Mouse (Mus musculus): ENCODE measurements at regions not wholly inside any gene's neighbourhood (a gene's known extent, or its start where the extent isn't known, plus 50 kb on each side); places are given as distances from the start of the nearest gene placed in this dataset.

DNA sequence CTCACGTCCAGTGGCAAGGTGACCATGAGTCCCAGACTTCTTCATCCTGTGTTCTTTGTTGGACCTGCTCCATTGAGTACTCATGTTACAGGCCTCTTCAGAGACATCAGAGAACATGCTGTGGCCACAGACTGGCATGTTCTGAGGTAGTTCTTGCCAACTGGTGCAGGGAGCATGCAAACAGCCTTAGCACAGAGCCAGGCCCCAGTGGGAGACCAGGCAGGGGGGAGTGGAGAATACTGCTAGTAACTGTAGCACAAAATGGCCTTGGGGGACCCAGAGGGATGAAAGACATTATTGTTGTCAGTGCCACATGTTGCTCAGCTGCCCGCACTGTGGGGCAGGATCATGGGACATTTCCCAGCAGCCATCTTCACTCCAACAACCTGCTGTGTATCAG lies 108.4 kb downstream of the Rplp1 start:
- H3K36me3 ChIP-seq (ENCODE audit: control insufficient read depth, insufficient read depth, low read length, poor library complexity, severe bottlenecking) = no peaks in the 10 kb centered on the region
- DNase-seq (ENCODE audit: low read depth, low spot score) = no peak
- H3K27me3 ChIP-seq (ENCODE audit: control insufficient read depth, insufficient read depth, low read length, poor library complexity, severe bottlenecking) = no peaks in the 10 kb centered on the region

GRCm38 (mm10) chr9:61803555-61803954 lies 110.8 kb downstream of the Rplp1 start:
- no peak for DNase-seq (ENCODE audit: low read depth, low spot score)
- no peaks in the 10 kb centered on the region for H3K27me3 ChIP-seq (ENCODE audit: control insufficient read depth, insufficient read depth, low read length, poor library complexity, severe bottlenecking)
- H3K36me3 ChIP-seq (ENCODE audit: control insufficient read depth, insufficient read depth, low read length, poor library complexity, severe bottlenecking) = no peaks in the 10 kb centered on the region

DNA sequence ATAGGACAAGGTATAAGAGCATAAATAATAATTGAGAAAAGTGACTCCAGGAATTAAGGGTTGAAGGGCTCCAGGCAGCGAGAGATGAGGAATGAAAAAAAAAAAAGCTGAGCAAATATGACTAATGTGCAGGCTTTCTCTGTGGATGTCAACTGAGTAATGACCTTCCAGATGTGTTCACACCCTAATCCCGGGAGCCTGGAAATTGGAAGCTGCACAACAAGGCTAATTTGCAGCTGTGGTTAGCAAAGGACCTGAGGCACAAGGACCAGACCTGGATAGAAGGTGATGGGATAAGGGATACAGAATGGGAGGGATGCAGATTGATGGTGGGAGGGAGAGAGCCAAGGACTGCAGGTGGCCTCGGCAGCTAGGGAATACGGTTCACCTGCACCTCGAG lies 111.6 kb downstream of the Rplp1 start:
- H3K36me3 ChIP-seq (ENCODE audit: control insufficient read depth, insufficient read depth, low read length, poor library complexity, severe bottlenecking) = no peaks in the 10 kb centered on the region
- no peak for DNase-seq (ENCODE audit: low read depth, low spot score)

DNA sequence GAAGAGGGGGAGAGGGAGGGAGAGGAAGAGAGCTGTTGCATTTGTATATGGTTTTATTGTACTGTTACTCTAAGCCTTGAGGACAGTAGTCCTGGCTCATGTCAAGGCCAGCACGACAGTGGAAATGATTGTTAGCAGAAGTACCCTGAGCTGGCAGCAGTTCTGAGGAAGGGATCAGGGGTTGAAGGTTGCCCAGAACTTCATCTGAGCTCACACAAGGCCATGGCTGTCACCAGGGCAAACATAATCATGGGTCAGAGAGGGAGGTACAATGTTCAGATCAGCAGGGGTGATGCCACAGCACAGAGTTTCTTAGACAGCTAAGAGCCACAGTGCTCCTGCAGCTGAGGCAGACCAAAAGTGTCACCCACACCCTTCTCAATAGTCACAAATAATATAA lies 114.8 kb downstream of the Rplp1 start:
- DNase-seq (ENCODE audit: low read depth, low spot score) = no peak
- Histone ChIP-seq H3K27me3 (ENCODE audit: control insufficient read depth, insufficient read depth, low read length, poor library complexity, severe bottlenecking) (no peaks in the 10 kb centered on the region), H3K36me3 (ENCODE audit: control insufficient read depth, insufficient read depth, low read length, poor library complexity, severe bottlenecking) (no peaks in the 10 kb centered on the region)

More for the DNA sequence above, 111.6 kb downstream of the Rplp1 start:
- H3K27me3 ChIP-seq (ENCODE audit: control insufficient read depth, insufficient read depth, low read length, poor library complexity, severe bottlenecking) = no peaks in the 10 kb centered on the region

DNA sequence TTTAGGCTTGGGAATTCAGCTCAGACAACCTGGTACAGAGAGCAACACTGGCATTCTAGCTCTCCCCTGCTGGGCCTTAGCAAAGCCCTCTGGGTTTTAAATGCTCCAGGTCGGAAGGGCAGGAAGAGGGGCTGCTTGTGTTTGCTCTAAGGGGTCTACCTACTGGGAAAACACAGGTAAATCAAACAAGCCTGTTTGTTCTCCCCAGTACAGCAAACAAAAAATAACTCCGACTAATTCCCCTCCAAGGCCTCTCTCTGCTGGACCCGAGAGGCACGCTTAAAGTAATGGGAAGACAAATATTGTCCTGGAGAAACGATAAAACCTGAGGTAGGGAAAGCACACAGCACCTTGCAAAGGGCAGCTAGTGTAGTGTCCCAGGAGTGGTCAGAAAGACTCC lies 118.4 kb downstream of the Rplp1 start:
- DNase-seq (ENCODE audit: low read depth, low spot score) = no peak
- no peaks in the 10 kb centered on the region for H3K27me3 ChIP-seq (ENCODE audit: control insufficient read depth, insufficient read depth, low read length, poor library complexity, severe bottlenecking)

DNA sequence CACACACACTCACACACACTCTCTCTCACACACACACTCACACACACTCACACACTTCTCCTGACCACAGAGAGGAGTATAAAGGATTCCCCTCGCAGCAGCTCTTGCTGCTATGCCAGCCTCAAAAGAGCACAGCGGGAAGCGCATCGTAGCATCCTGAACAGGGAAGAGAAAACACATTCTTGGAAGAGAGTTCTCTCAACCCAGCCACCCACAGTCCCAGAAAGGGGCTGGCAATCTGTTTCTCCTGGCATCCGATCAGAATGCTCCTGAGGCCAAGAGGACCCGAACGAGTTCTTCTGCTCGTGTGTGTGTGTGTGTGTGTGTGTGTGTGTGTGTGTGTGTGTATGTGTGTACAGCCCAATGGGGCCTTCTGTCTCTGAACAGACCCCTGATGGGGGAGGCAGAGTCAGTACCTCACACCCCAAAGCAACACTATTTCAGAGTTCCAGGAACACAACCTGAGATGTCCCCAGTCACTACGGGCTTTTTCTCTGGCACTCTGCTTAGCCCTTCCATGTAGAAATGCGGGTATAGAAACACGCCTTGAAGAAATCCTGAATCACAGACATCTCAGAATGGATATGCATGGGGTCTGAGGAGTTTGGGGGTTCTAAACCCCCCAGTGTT lies 122.8 kb downstream of the Rplp1 start:
- H3K27me3 ChIP-seq (ENCODE audit: control insufficient read depth, insufficient read depth, low read length, poor library complexity, severe bottlenecking) = no peaks in the 10 kb centered on the region
- no peaks in the 10 kb centered on the region for H3K36me3 ChIP-seq (ENCODE audit: control insufficient read depth, insufficient read depth, low read length, poor library complexity, severe bottlenecking)
- no peak for DNase-seq (ENCODE audit: low read depth, low spot score)

More for the DNA sequence above, 118.4 kb downstream of the Rplp1 start:
- H3K36me3 ChIP-seq (ENCODE audit: control insufficient read depth, insufficient read depth, low read length, poor library complexity, severe bottlenecking) = no peaks in the 10 kb centered on the region

GRCm38 (mm10) chr9:61790849-61791248 lies 123.5 kb downstream of the Rplp1 start:
- no peak for DNase-seq (ENCODE audit: low read depth, low spot score)
- no peaks in the 10 kb centered on the region for H3K36me3 ChIP-seq (ENCODE audit: control insufficient read depth, insufficient read depth, low read length, poor library complexity, severe bottlenecking)
- no peaks in the 10 kb centered on the region for H3K27me3 ChIP-seq (ENCODE audit: control insufficient read depth, insufficient read depth, low read length, poor library complexity, severe bottlenecking)

DNA sequence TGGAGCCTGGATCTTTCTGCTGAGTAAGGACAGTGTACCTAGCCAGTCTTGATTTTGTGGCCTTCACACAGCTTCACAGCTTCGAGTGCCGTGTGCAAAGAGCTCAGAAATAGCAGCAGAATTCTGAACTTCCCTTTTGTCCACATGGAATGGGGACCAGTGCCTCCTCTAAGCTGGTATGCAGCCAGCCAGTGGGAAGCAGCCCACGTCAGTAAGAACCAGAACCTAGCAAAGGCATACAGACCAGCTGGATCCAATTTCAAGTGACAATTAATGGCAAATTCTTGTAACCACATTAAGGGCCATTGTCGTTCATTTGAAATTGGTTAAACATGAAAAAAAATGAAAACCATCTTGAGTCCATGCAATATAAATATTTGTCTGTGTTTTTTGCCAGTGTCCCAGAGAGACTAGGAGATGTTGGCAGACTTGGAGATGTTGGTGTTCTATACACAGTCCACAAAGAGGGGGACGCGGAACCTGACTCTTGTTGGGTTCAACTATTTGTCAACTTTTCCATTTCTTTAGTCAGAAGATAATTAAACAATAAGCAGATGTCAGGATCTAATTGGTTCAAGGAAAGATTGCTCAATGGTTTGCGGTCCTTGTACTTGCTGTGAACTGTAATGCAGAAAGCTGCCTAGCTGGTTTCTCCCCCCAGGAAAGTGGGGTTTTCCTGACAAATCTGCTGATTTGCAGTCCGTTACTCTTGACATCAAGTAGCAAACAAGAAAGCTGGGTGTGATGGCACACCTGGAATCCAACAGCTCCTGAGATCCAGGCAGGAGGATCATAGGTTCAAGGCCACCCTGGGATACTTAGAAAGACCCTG lies 125.1 kb downstream of the Rplp1 start:
- Histone ChIP-seq H3K27me3 (ENCODE audit: control insufficient read depth, insufficient read depth, low read length, poor library complexity, severe bottlenecking) (no peaks in the 10 kb centered on the region), H3K36me3 (ENCODE audit: control insufficient read depth, insufficient read depth, low read length, poor library complexity, severe bottlenecking) (no peaks in the 10 kb centered on the region)
- DNase-seq (ENCODE audit: low read depth, low spot score) = no peak

DNA sequence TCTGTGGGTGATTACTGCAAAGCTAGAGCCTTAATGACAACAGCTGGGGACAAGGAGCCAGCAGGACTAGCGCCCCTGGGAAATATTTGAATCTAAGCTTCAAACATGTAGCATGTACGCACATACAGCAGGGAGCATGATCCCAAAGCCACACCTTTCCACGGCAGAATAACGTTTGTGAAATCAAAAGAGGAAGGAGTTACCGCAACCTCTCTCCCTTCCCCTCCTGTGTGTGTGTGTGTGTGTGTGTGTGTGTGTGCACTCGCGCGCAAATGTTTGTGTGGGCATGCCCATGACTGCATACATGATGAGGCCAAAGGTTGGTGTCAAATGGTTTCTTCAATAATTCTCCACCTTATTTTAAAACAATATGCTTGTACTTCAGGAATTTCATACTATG lies 132.9 kb downstream of the Rplp1 start:
- Histone ChIP-seq H3K36me3 (ENCODE audit: control insufficient read depth, insufficient read depth, low read length, poor library complexity, severe bottlenecking) (no peaks in the 10 kb centered on the region), H3K27me3 (ENCODE audit: control insufficient read depth, insufficient read depth, low read length, poor library complexity, severe bottlenecking) (no peaks in the 10 kb centered on the region)
- DNase-seq (ENCODE audit: low read depth, low spot score) = peak; percentile 62

DNA sequence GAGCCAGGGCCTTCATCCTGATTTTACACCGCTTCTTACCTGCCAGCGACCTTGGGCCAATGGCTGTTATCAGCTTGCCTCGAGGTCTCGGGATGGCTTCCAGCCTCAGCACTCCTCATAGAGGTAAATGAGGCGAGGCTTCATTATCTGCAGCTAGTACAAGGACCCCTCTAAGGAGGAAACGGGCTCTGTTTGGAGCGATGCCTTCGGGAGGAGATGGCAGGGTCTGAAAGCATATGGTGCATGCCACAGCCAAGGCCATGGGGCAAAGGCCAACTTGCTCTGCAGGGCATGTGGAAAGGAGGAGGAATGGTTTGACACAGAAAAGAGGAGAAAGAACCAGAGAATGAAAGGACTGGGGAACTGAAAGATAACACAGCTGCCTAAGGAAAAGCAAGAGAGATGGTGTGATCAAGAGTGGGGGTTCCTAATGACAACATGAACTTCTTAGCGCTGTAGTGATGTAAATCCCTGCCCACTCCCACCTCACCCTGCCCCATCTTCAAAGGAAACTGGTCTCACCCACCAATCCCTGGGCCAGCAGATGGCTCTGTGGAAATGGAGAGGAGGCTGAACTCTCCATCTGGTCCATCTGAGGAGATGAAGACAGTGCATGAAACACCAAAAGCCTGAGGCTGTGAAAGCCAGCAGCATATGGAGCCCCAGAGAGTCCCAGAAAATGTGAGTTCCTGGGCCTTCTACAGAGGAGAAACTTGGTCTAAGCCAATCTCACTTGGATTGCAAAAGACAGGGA lies 134.0 kb downstream of the Rplp1 start:
- Histone ChIP-seq H3K36me3 (ENCODE audit: control insufficient read depth, insufficient read depth, low read length, poor library complexity, severe bottlenecking) (no peaks in the 10 kb centered on the region), H3K27me3 (ENCODE audit: control insufficient read depth, insufficient read depth, low read length, poor library complexity, severe bottlenecking) (no peaks in the 10 kb centered on the region)
- no peak for DNase-seq (ENCODE audit: low read depth, low spot score)

DNA sequence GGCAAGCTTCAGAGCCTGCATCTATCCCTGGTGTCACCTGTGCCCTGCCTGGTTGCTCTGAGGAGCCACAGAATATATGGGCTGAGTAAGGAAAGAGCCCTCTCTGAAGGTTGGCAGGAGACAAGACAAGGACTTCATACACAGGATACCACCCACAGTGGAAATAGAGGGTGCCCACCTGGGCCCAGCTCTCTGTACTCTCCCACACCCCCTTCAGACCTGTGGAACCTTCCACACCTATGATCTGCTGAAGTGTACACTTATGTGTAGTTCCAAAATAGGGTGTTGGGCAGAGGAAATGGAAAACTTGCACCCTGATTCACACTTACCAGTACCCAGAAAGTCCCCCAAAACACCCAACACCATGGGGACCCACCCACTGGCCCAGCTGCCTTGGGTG lies 135.2 kb downstream of the Rplp1 start:
- no peak for DNase-seq (ENCODE audit: low read depth, low spot score)
- no peaks in the 10 kb centered on the region for H3K36me3 ChIP-seq (ENCODE audit: control insufficient read depth, insufficient read depth, low read length, poor library complexity, severe bottlenecking)
- no peaks in the 10 kb centered on the region for H3K27me3 ChIP-seq (ENCODE audit: control insufficient read depth, insufficient read depth, low read length, poor library complexity, severe bottlenecking)

- DNase-seq (ENCODE audit: low read depth, low spot score) = no peak
- H3K27me3 ChIP-seq (ENCODE audit: control insufficient read depth, insufficient read depth, low read length, poor library complexity, severe bottlenecking) = no peaks in the 10 kb centered on the region
- no peaks in the 10 kb centered on the region for H3K36me3 ChIP-seq (ENCODE audit: control insufficient read depth, insufficient read depth, low read length, poor library complexity, severe bottlenecking)
Measured at GRCm38 (mm10) chr9:61776446-61776845, 137.9 kb downstream of the Rplp1 start.

GRCm38 (mm10) chr9:61770207-61770955 lies 144.0 kb downstream of the Rplp1 start:
- Histone ChIP-seq H3K36me3 (ENCODE audit: control insufficient read depth, insufficient read depth, low read length, poor library complexity, severe bottlenecking) (no peaks in the 10 kb centered on the region), H3K27me3 (ENCODE audit: control insufficient read depth, insufficient read depth, low read length, poor library complexity, severe bottlenecking) (no peaks in the 10 kb centered on the region)
- no peak for DNase-seq (ENCODE audit: low read depth, low spot score)

DNA sequence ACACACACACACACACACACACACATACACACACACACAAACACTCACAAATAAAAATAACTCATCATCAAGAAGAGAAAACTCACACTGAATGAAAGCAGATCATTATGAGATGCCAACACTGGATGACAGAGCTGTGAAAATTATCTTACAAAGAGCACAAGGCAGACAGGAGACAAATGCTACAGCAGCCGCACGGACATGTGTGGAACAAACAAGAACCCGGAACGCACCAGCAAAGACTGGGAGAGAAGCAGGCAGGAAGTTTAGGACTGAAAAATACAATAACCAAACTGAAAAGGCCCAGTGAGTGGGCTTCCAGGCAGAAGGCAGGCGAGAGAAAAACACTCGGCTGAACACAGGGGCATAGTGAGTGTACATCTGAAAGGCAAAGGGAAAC lies 148.2 kb downstream of the Rplp1 start:
- no peaks in the 10 kb centered on the region for H3K27me3 ChIP-seq (ENCODE audit: control insufficient read depth, insufficient read depth, low read length, poor library complexity, severe bottlenecking)
- DNase-seq (ENCODE audit: low read depth, low spot score) = no peak
- H3K36me3 ChIP-seq (ENCODE audit: control insufficient read depth, insufficient read depth, low read length, poor library complexity, severe bottlenecking) = no peaks in the 10 kb centered on the region
